Mouse (Mus musculus) limb, embryonic 15.5 days (tissue): ENCODE data around the gene Esp23. TPM values are rescaled to one million over a fixed set of nuclear protein-coding genes. Genes with fewer than 3 reads are reported as not detected.
"Not testable (repeated sequence)": the region's sequence is repeated elsewhere in the genome, so short reads cannot be mapped to it uniquely, and the experiment has no call there.

Experiments used
- ATAC-seq: fragments of 200-750 bp; cut with Nextera tagmentation; 2 replicates; pipeline ENCODE4 v1.8.0; 2017; ENCODE audit warnings: low read depth, moderate TSS enrichment; ENCODE audit not compliant: insufficient number of reproducible peaks, low FRiP score, low TSS enrichment
- H3K27ac ChIP-seq: fragments of 300-500 bp; sonication (generic); 2 replicates; pipeline ENCODE4 v1.5.1; 2015; ENCODE audit warnings: moderate library complexity, mild to moderate bottlenecking, inconsistent platforms
- H3K27me3 ChIP-seq: fragments of 300-500 bp; sonication (generic); 2 replicates; pipeline ENCODE4 v1.6.1; 2015; ENCODE audit warnings: inconsistent platforms
- H3K36me3 ChIP-seq: fragments of 300-500 bp; sonication (generic); 2 replicates; pipeline ENCODE4 v1.6.1; 2015; ENCODE audit warnings: inconsistent platforms
- H3K4me1 ChIP-seq: fragments of 300-500 bp; sonication (generic); 2 replicates; pipeline ENCODE4 v1.6.1; 2015; ENCODE audit warnings: inconsistent platforms
- H3K4me2 ChIP-seq: fragments of 300-500 bp; sonication (generic); 2 replicates; pipeline ENCODE4 v1.6.1; 2015; ENCODE audit warnings: mild to moderate bottlenecking, inconsistent platforms
- H3K4me3 ChIP-seq: fragments of 300-500 bp; sonication (generic); 2 replicates; pipeline ENCODE4 v1.5.1; 2015; ENCODE audit warnings: mild to moderate bottlenecking, inconsistent platforms
- H3K9ac ChIP-seq: fragments of 300-500 bp; sonication (generic); 2 replicates; pipeline ENCODE4 v1.6.1; 2015; ENCODE audit warnings: inconsistent platforms
- H3K9me3 ChIP-seq: fragments of 300-500 bp; sonication (generic); 2 replicates; pipeline ENCODE4 v1.6.1; 2016; ENCODE audit warnings: inconsistent platforms
- whole genome bisulfite sequencing: fragments of 180-500 bp; shearing (Covaris S2); methylation state at CpG from one replicate; pipeline ENCODE4 v1.1.7; 2015; 5-methylcytosine and 5-hydroxymethylcytosine counted together
- polyA plus RNA-seq: library from polyadenylated mRNA; unstranded; fragments of >200 nt; fragmentation: Nextera tagmentation; extraction: Ambion mirVana; gene quantifications from 2 replicates; pipeline ENCODE4 v1.2.1, GENCODE M21; 2015

Esp23 gene
- polyA plus RNA-seq, result not detected in 2 replicates

DNA sequence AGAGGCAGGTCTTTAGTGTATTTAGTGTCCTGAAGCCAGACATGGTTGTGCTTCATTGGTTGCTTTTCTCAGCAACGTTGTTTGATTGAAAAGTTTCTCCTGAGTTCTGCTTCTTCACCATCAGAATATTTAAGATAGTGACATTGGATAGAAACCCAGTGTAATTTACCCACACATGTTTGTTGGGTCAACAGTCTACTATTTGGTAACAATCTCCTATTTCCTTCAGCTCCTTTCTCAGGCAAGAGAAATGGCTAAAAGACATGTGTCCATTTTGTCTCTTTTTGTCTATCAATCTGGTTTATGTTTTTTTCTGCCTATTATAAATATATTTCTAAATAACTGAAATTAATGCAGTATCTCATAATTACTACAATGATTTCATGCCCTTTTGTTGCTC is at the start of gene Esp23:
Gene Esp23 (minus strand): TSS at position 101 of the 400 bp plus-strand sequence.
- no peak for ATAC-seq
- Histone ChIP-seq H3K9ac (no peak within 1 kb of the TSS), H3K27me3 (no peaks in the 10 kb centered on the region), H3K36me3 (no peaks in the 10 kb centered on the region), H3K4me1 (no peaks in the 10 kb centered on the region), H3K4me3 (no peak within 1 kb of the TSS), H3K4me2 (no peak within 1 kb of the TSS), H3K27ac (no peak within 1 kb of the TSS), H3K9me3 (0 out of 2 replicates have a peak, but pooled peaks cover 9% of the 10 kb centered on the region)
- WGBS, result 36% methylated on average over 1 of the region's 1 CpGs

DNA sequence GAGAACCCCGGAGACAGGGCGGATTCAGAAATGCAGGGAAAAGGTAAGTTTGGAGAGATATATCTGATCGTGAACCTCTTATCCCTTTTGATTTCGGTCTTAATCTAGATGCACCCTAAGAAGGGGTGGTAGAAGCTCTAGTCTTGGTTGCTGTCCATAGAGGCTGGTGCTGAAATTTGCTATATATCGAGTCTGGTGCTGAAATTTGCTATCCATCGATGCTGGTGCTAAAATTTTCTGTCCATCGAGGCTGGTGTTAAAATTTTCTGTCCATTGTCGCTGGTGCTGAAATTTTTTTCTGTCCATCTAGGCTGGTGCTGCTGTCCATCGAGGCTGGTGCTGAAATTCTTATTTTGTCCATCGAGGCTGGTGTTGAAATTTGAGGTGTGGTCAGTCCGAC is 30.3 kb upstream of the Esp23 start:
- H3K27me3 ChIP-seq, H3K36me3 ChIP-seq, H3K27ac ChIP-seq, H3K9ac ChIP-seq, H3K9me3 ChIP-seq, H3K4me3 ChIP-seq, H3K4me2 ChIP-seq, H3K4me1 ChIP-seq, ATAC-seq: not testable (repeated sequence)
- 71% methylated on average over 11 of the region's 11 CpGs for WGBS

DNA sequence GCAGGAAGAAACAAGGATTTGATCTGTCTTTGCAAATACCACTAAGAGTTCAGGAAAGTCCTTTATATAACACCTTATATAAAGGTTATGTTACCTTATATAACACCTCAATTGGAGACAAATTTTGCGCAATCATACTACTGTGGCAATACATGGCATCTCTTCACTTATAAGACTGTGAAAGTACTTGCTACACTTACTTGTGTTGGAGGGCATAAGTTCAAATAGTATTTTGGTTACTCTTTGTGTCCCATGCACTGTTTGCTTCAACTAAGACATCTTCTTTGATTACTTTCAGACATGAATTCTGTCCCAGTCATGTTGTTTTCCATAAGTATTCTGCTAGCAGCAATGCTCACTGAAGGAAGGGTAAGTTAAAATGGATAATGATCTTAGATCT is 18.2 kb upstream of the Esp23 start, which contains the start of gene Esp22:
Gene Esp22 (plus strand): TSS at position 301 of the 400 bp plus-strand sequence.
- Histone ChIP-seq H3K9me3 (no peaks in the 10 kb centered on the region), H3K4me3 (no peak within 1 kb of the TSS), H3K4me1 (no peaks in the 10 kb centered on the region), H3K9ac (no peak within 1 kb of the TSS), H3K27ac (no peak within 1 kb of the TSS), H3K4me2 (no peak within 1 kb of the TSS), H3K27me3 (no peaks in the 10 kb centered on the region), H3K36me3 (no peaks in the 10 kb centered on the region)
- 90% methylated on average over 1 of the region's 1 CpGs for WGBS
- no peak for ATAC-seq

DNA sequence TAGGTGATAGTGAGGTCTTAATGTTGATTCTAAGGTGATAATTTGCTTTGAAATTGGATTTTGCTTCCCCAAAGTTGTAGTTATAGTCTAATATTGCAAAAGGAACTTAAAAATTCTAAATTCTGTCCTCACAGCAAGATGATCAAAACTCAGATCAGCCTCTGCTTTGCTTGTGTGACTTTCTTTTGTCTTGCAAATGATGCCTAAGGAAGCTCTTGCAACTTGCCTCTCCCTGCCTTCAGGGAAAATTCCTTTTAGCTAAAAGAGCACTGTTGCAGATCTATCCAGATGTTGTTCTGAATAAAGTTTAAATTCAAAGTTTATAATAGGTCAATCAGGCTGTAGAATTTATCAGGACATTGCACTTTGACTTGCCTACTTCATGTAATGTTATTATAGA is 13.2 kb downstream of the Esp23 start:
- Histone ChIP-seq H3K9me3 (0 out of 2 replicates have a peak, but pooled peaks cover 6% of the 10 kb centered on the region), H3K9ac (no peak overlapping the region), H3K4me1 (no peaks in the 10 kb centered on the region), H3K4me2 (no peak overlapping the region), H3K36me3 (no peaks in the 10 kb centered on the region), H3K27ac (no peak overlapping the region), H3K4me3 (no peak overlapping the region), H3K27me3 (no peaks in the 10 kb centered on the region)
- ATAC-seq, result no peak

DNA sequence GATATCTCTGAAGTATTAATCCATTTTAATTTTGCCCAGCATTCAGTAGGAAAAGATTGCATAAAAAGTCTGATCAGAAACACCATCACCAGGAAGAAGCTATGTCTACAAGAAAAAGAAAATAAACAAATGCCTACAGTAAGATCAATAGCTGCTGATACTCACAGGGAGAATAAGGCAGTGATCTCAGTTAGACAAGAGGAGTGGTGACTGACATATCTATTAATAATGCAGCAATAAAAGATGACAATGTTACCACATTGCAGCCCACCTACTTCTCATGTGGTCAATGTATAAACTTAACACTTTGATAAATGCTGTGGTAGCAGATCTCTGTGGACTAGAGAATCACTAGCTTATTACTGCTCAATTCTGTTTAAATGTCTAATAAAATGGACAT is 33.6 kb downstream of the Esp23 start, which contains the start of gene Gm21903:
Gene Gm21903 (minus strand): TSS at position 101 of the 400 bp plus-strand sequence.
- Histone ChIP-seq H3K9ac (no peak within 1 kb of the TSS), H3K27me3 (no peaks in the 10 kb centered on the region), H3K9me3 (no peaks in the 10 kb centered on the region), H3K27ac (no peak within 1 kb of the TSS), H3K4me2 (no peak within 1 kb of the TSS), H3K4me1 (no peaks in the 10 kb centered on the region), H3K36me3 (no peaks in the 10 kb centered on the region), H3K4me3 (no peak within 1 kb of the TSS)
- ATAC-seq, result no peak

DNA sequence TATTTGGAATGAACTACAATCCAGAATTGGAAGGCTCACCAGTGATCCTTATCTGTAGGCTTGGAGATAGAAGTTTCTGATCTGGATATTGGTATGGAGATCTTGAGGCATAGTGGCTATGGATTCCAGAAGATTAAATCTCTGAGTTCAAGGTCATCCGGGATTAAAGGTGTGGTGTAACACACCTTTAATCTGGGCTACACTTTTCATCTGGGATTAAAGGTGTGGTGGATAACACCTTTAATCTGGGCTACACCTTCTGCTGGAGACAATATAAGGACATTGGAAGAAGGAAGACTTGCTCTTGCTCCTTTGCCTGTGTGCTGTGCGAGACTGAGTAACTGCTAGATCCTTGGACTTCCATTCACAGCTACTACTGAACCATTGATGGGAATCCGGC is 40.4 kb downstream of the Esp23 start, which contains the start of gene Esp24:
Gene Esp24 (plus strand): TSS at position 301 of the 400 bp plus-strand sequence.
- not testable (repeated sequence) for H3K27me3 ChIP-seq, H3K4me3 ChIP-seq, H3K4me2 ChIP-seq, ATAC-seq, H3K36me3 ChIP-seq, H3K27ac ChIP-seq, H3K9ac ChIP-seq, H3K9me3 ChIP-seq, H3K4me1 ChIP-seq
- WGBS, result 81% methylated on average over 3 of the region's 3 CpGs

Other genes starting within 250 kb of the Esp23 start
- not detected in 2 replicates for gene Esp24, start 40.3 kb downstream of the Esp23 start, polyA plus RNA-seq
- gene Gm21903, start 33.7 kb downstream of the Esp23 start, polyA plus RNA-seq, result not detected in 2 replicates
- not detected in 2 replicates for gene Esp22, start 18.3 kb upstream of the Esp23 start, polyA plus RNA-seq